Mouse (Mus musculus): ENCODE data around the gene Vsig1. TPM values are rescaled to one million over a fixed set of nuclear protein-coding genes. Genes with fewer than 3 reads are reported as not detected.

Vsig1 gene
- total RNA-seq (2015) (not detected in 2 replicates), total RNA-seq (2017) (not detected in 2 replicates)

DNA sequence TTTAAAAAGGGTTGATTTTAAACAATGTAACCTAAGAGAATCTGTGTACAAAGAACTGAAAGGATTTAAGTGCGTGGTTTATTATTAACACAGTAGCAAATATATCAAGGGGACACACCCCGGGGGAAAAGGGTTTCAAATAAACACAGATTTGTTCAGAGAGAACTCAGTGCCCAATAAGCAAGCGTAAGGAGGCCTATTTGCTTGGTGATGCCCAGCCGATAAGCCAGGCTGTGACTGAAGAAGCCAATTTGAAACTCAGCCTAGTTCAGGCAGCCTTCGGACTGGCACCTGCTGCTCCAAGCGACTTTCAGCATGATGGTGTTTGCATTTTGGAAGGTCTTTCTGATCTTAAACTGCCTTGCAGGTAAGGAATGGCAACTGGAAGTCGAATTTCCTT lies at the start of gene Vsig1:
Gene Vsig1, plus strand, starts transcription at position 249 of the 400 bp plus-strand sequence.
- ATAC-seq (ENCODE audit: poor library complexity, severe bottlenecking) = no peak

DNA sequence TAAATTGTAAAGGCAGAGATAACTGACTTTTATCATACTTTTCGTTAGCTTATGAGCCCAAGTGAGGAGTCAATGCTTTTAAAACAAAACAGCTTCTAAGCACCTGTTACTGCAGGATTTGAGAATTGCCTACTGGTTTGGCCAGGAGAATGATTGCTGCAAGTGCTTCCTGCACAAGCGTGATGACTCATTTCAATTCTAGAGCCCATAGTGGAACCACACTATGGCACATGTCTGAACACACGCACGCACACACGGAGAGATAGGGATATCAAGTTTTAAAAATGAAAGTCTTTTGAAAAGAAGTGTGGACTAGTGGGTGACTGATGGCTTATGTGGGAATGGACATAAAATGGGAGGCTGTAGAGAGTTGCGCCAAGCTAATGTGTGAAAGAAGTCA lies 44.6 kb upstream of the Vsig1 start:
- no peak for ATAC-seq (ENCODE audit: poor library complexity, severe bottlenecking)

- ATAC-seq (ENCODE audit: poor library complexity, severe bottlenecking) = no peak
These were observed 44.0 kb upstream of the Vsig1 start for GRCm38 (mm10) chrX:140863431-140863830.

DNA sequence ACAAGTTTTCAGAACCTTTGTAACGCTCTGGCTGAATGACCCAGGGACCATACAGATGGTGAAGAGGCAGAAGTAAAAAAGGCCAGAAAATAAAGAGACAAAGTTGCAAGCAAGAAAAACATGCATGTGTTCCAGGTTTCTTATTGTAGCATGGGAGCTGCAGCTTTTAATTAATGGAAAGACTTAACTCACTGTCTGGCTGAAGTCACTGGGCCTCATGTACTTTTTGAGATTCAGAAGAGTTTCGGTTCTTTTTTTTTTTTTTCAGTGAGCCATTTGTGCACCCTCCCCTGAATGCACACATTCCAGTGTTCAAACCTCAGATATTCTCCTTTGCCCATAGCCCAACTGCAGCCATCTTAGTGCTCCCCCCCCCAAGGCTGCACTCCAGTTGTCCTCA lies 20.2 kb upstream of the Vsig1 start:
- no peak for ATAC-seq (ENCODE audit: poor library complexity, severe bottlenecking)

GRCm38 (mm10) chrX:140891796-140892195 lies 15.6 kb upstream of the Vsig1 start:
- ATAC-seq (ENCODE audit: poor library complexity, severe bottlenecking) = no peak

- no peak for ATAC-seq (ENCODE audit: poor library complexity, severe bottlenecking)
These were observed 3.9 kb upstream of the Vsig1 start for GRCm38 (mm10) chrX:140903487-140903886.

GRCm38 (mm10) chrX:140921321-140921720 lies 13.9 kb downstream of the Vsig1 start:
- ATAC-seq (ENCODE audit: poor library complexity, severe bottlenecking) = no peak

- no peak for ATAC-seq (ENCODE audit: poor library complexity, severe bottlenecking)
These were observed 24.7 kb downstream of the Vsig1 start for GRCm38 (mm10) chrX:140932066-140932465.

GRCm38 (mm10) chrX:140933263-140933662 lies 25.9 kb downstream of the Vsig1 start:
- ATAC-seq (ENCODE audit: poor library complexity, severe bottlenecking) = no peak

DNA sequence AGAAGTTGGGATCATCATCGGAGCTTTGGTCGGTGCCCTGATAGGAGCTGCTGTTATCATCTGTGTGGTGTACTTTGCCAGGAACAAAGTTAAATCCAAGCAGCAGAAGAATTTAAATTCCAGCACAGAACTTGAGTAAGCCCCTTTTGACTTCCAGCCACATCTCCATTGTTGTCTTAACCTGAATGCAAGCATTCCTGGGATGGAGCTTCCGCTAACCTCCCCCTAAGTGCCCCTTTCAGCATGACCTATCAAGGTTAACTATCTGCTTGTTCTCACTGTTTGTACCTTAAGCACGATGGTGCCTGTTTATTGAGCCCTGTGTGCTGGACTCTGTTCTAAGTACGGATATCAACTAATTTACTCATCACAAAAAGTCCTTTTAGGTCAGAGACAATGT lies 28.9 kb downstream of the Vsig1 start:
- no peak for ATAC-seq (ENCODE audit: poor library complexity, severe bottlenecking)

DNA sequence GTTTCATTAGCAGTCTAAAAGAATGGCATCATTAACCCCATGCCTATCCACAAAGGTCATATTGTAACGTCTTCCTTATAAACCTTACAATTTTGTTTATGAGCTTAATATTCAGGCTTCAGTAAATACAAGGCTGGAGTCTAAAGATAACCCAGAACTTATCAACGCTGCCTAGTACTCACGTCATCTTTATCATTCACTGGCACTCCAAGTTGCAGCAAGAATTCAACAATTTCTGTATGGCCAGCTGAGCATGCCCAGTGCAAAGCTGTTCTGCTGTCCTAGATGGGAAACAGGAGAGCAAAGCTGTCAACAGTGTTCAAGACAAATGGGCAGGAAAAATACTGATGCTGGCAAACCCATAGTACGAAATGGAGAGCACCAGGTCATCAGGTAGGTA lies 46.2 kb downstream of the Vsig1 start:
- no peak for ATAC-seq (ENCODE audit: poor library complexity, severe bottlenecking)

DNA sequence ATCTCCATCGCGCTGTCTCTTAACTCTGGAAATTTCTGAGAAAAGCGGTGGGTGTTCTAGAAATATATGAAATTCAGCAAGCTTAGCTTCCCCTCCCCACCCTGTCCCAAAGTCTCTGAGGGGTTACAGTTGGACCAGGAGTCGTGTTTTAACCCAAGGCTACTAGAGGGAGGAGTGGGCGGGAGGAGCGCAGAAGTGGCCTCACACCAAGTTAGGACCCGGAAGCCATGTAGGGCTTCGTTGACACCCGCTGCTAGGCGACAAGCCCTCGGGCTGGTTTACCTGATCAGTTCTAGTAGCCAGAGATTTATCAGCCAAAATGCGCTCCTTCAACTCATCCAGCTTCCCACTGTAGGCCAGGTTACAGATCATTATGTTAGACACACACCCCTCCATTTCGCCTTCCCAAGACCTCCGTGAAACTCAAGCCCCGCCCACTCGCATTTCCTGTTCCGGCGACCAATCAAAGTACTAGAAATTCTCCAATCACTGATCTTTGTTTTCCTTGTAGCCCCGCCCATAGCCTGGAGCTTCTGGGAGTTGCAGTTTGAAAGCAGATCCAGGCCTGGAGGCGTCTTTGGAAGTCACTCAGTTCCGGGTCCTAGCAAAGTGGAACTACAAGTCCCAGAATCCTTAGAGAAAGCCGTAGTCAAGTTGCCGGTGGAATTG lies 49.0 kb downstream of the Vsig1 start, which contains the start of the genes Psmd10 and Atg4a:
Gene Psmd10, minus strand, starts transcription at position 457 of the 669 bp plus-strand sequence.
Gene Atg4a, plus strand, starts transcription at position 636 of the 669 bp plus-strand sequence.
- ATAC-seq (ENCODE audit: poor library complexity, severe bottlenecking) = peak; percentile 98

DNA sequence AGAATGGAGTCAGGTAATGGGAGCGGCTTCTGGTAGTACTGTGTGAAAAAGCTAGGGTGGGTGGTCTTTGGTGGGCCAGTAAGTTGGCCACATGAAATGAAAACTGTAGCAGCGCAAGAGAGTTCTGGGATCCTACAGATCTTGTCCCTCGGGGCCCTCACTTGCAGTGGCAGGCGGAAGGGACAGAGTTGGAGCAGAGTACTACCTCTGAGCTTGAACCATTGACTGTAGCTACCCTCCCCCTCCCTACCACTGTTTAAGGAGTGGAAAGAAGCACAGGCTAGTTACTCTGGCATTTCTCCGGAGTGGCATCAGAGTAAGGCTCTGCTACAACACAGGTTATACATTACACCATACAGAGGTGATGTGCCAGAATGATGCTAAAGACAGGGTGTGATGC lies 49.6 kb downstream of the Vsig1 start:
- peak; percentile 45 for ATAC-seq (ENCODE audit: poor library complexity, severe bottlenecking)

DNA sequence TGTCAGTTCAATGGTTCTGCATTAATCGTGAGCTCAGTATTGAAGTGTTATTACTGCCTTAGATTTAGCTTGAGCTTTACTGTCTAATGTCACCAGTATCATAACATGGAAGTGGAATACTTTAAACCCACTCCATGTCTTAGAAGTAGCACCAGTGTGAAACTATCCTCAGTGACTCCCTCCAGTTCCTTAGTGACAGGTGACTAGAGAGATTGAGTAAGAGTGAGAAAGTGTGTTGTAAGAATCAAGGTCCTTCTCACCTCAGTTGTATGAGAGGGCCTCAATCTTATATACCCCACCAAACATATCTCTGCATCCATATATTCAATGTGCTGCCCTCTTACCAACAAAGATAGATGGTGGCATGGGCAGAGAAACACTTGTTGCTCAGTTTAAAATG lies 71.5 kb downstream of the Vsig1 start:
- peak; percentile 63 for ATAC-seq (ENCODE audit: poor library complexity, severe bottlenecking)

- peak; percentile 74 for ATAC-seq (ENCODE audit: poor library complexity, severe bottlenecking)
These were observed 72.1 kb downstream of the Vsig1 start for GRCm38 (mm10) chrX:140979546-140979945.

GRCm38 (mm10) chrX:140980163-140980562 lies 72.8 kb downstream of the Vsig1 start:
- no peak for ATAC-seq (ENCODE audit: poor library complexity, severe bottlenecking)

- ATAC-seq (ENCODE audit: poor library complexity, severe bottlenecking) = no peak
These were observed 76.0 kb downstream of the Vsig1 start for GRCm38 (mm10) chrX:140983206-140983960.

DNA sequence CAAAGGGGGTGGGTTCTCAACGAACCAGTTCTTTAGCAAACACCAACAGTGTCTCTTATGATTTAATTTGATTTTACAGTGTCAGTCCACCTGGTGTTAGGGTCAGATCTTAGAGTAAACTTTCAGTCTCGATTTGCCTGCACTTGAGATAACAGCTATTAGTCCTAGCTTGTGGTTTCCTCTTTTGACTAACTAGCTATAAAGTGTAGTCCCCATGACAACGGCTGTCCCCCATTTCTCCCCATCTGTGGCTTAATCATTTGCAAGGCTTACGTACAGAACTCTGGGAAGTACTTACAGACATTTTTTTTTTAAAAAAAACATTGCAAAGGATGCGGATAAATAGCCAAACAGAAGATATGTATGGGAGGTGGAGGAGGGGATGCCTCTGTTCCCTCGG lies 77.4 kb downstream of the Vsig1 start:
- no peak for ATAC-seq (ENCODE audit: poor library complexity, severe bottlenecking)

- no peak for ATAC-seq (ENCODE audit: poor library complexity, severe bottlenecking)
These were observed 77.8 kb downstream of the Vsig1 start for GRCm38 (mm10) chrX:140985256-140985655.
